Mouse (Mus musculus): ENCODE measurements at regions not wholly inside any gene's neighbourhood (a gene's known extent, or its start where the extent isn't known, plus 50 kb on each side); places are given as distances from the start of the nearest gene placed in this dataset.

DNA sequence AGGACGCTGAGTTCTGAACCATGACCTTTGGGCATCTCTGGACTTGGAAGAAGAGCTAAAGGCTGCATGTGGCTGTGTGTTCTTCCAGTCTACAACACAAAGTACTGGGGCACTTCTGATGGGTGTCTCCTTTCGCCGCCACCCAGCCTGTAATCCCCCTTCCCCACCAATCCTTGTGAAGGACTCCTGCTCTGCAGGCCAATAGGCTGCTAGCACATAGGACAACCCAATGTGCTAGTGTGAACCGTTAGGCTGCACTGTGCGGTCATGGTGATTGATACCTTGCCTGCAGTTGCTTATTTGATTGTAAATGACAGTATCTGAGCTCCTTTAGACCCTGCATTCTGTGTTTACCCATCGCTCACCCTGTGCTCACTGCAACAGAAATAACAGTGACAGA lies 59.5 kb upstream of the Fxr1 start:
- TF ChIP-seq POLR2A (IDR thresholded peaks at IDR 0.05; ENCODE audit: control insufficient read depth, low read depth, low read length) (no peak), CTCF (IDR thresholded peaks at IDR 0.05; ENCODE audit: control insufficient read depth, insufficient read depth, insufficient replicate concordance, low read depth, low read length) (no peak)

All from testis, adult 2 months (tissue).